Mouse (Mus musculus): ENCODE data around the gene Dnajc24.

Dnajc24 gene

GRCm38 (mm10) chr2:106002835-106003739 is at the start of gene Dnajc24:
Gene Dnajc24, minus strand, starts transcription at chr2:106003549.
- DNase-seq = peak; percentile 93

DNA sequence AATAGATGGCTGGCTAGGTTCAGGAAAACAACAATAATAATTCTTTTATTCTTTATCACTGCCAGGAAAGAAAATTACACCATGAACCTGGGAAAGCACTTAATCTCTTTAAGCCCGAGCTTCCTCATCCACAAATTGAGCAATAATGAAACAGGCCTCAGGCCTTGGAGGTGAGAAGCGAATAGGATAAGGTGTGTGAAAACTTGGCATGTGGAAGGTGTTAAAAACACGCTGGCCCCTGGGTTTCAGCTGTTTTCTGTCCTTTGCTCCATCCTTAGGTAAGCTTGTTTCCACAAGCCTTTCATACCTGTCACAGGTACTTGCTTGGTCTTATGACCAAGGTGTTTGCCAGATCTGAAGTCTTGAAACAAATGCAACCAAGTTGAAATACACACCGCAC is 43.3 kb upstream of the Dnajc24 start:
- DNase-seq = no peak

DNA sequence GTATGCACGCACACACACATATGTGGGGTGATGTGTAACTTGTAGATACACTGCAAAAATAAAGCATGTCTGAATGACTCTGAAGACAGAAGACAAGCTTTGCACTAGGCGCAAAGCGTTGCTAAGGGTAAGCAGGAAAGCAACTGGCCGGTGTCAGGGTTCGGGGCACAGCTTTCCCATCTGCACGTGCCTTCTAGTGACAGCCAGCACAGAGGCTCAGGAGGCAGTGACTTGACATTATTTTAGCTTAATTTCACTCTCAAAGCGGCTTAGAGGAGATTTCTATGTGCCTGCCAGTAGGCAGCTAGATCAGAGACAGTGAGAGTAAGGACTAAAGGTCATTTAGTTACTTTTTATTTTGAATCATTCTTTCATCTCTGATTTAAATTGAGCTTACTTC is 39.1 kb upstream of the Dnajc24 start:
- no peak for DNase-seq

GRCm38 (mm10) chr2:106041961-106042360 is 38.6 kb upstream of the Dnajc24 start:
- DNase-seq = no peak

- DNase-seq = peak; percentile 12
Measured at GRCm38 (mm10) chr2:106038286-106038685, 34.9 kb upstream of the Dnajc24 start.

GRCm38 (mm10) chr2:106024895-106025294 is 21.5 kb upstream of the Dnajc24 start:
- DNase-seq = no peak

DNA sequence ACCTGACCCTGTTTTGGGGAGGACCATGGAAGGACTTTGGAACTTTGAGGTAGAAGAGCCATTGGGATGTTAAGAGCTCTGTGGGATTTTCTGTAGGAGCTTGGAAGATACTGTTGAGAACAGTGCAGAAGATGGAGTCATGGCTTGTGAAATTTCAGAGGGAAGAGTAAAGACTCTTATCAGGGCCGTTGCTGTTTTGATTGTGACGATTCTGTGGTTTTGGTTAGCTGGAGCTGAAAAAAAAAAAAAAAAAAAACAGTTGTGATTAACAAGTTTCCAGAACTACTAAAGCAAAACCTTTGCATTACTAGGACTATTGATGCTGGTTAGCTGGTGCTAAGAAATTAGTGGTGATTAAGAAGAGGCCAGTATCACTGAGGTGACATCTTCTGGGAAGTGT is 5.1 kb upstream of the Dnajc24 start:
- no peak for DNase-seq

- DNase-seq = no peak
Measured at GRCm38 (mm10) chr2:105987999-105988398, 15.3 kb downstream of the Dnajc24 start.

DNA sequence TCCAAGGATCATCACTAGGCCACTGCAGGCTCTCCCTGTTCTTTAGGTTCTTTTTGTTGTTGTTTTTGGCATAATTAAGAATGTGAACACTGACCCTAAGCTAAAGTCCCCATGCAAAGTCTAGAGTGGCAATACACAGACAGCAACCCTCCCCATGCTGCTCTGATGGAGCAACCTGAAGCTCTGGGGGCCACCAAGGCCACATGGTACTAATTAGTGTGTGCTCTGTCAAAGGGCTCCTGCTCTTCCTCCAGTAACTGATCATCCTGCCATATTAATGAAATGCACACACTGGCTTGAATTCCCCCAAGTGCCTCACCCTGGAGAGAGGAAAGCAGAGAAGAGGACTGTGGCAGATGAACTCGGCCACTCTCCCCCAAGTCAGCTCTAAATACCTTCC is 16.2 kb downstream of the Dnajc24 start:
- DNase-seq = no peak

DNA sequence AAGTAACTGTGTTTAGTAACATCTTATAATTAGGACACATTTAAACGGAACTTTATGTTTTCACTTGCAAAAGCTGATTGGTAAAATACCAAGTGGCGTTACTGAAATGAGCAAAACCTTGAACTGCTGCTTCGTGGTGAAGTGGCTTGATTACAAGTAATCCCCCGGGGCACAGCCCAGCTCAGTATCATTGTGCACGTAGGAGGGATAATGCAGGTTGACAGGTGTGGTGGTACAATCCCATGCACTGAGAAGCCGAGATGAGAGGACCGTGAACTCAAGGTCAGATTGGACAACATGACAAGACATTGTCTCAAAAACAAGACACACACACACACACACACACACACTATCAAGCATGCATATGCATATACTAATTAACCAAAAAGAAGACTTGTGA is 18.1 kb downstream of the Dnajc24 start:
- DNase-seq = no peak

DNA sequence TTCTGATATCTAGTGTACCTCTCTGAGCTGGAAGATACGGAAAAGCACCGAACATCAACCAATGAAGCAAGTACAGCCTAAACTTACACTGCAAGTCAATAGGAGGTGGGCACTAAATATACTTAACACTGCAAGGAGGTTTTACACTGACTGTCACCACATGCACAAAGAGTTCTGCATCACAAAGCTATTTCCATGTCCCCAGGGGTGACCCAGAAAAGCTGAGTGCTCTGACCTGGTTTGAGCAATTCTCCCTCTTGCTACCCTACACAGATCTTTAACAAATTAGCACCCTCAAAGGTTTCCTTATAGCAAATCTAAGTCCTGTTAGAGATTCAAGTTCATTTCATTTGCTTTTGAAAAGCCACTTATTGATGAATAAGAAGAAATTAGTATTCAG is 25.3 kb downstream of the Dnajc24 start:
- no peak for DNase-seq

GRCm38 (mm10) chr2:105973941-105974340 is 29.4 kb downstream of the Dnajc24 start:
- no peak for DNase-seq

DNA sequence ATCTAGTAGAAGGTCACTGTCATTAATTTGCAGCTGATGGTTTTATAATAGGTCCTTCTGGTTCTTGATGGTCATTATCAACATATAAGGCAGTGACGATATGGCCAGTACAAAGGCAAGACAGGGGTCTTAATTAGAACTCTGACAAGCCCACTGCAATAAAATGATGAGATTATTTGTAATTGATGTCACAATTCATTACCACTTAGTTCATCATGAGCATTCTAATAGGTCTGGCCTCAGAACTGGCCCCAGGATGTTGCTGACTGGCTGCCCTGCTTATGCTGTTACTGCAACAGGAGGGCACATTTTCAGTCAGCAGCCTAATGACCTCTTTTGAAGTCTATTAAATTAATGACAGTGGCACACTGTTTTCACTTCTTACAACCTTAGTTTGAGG is 39.9 kb downstream of the Dnajc24 start:
- no peak for DNase-seq

DNA sequence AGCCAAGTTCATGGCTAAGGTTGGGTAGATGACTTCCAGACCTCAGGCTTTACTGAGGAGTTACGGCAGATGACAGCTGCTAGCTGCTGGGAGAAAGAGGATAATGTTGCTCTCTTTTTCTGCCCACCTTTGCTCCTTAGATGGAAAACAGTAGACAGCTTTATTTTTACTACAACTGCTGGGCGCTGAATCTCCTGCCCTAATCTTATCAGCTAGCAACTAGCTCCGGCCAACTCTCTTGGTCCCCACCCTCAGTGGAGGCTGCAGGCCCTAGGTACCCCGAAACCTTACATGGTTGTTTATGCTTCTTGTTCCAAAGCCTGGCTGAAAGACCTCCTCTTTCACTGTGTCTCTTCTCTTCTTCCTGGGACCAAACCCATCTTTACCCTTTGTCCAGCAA is 49.5 kb downstream of the Dnajc24 start:
- DNase-seq = no peak

GRCm38 (mm10) chr2:105951350-105951940 is 51.9 kb downstream of the Dnajc24 start:
- no peak for DNase-seq

- no peak for DNase-seq
Measured at GRCm38 (mm10) chr2:105950131-105950530, 53.2 kb downstream of the Dnajc24 start.

- no peak for DNase-seq
Measured at GRCm38 (mm10) chr2:105917623-105918346, 85.6 kb downstream of the Dnajc24 start.
